Mouse (Mus musculus): ENCODE data around the gene Slc22a23.

DNA sequence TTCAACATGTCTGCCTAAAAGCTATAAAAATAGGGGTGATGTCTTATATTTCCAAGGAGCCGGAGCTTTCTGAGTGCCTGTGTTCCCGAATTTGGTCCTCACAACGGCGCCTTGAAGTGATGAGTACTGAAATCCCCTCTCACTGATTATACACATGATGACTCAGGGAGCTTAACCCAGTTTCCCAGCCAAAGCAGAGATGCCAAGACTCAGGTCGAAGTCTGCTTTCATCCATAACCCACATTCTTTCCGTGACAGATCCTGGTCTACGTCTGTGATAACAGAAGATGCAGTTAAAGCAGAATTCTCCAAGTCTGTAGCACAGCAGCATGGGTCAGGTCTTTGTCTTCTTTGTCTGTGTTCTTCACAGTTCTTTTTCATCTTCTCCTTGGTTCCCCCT lies 47.4 kb upstream of the Slc22a23 start:
- TF ChIP-seq POLR2A (IDR thresholded peaks at IDR 0.05; ENCODE audit: control insufficient read depth, extremely low read depth, insufficient read depth, low read length, poor library complexity) = no peak
- TF ChIP-seq CTCF (IDR thresholded peaks at IDR 0.05; ENCODE audit: borderline replicate concordance, control insufficient read depth, extremely low read depth, insufficient read depth, low read length, poor library complexity) = no peak

Data from thymus, adult 2 months (tissue).